Mouse (Mus musculus) right cerebral cortex, postnatal 14 days (tissue): ENCODE results near the gene Azin2.

Experiments
- DNase-seq: peaks from one replicate; pipeline ENCODE4 v3.0.0; 2022

The Azin2 gene

GRCm38 (mm10) chr4:128977217-128977616 lies 15.0 kb upstream of the Azin2 start:
- DNase-seq, result no peak

GRCm38 (mm10) chr4:128976577-128976976 lies 14.3 kb upstream of the Azin2 start:
- no peak for DNase-seq

GRCm38 (mm10) chr4:128974677-128975076 lies 12.4 kb upstream of the Azin2 start:
- no peak for DNase-seq

DNA sequence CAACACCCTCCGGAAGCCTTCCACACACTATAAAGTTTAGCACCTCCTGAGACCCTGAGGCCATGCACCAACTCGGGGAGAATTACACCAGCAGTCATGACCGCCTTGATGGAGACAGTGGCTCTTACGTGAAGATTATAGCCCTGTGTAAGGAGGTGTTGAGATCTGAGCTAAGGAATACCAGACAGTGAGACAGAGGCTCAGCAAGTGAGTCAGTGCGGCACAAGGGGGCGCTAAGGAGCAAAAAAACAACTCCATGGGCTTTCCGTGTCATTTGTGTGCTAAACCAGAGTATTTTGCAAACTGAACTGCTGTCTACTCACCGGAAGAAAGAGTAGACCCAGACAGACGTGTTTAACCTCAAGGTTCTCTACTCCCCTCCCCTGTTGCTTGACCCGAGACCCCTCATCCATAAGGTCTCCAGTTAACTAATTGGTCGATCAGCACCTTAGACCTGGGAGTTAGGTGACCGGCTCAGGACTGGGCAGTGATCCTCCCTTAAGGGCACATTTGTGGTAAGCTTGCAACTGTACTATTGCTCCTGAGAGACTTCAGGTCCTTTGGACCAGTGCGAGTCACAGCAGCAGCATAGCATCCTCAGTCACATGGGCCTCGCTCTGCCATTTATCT lies 8.9 kb upstream of the Azin2 start:
- DNase-seq, result peak; percentile 85

DNA sequence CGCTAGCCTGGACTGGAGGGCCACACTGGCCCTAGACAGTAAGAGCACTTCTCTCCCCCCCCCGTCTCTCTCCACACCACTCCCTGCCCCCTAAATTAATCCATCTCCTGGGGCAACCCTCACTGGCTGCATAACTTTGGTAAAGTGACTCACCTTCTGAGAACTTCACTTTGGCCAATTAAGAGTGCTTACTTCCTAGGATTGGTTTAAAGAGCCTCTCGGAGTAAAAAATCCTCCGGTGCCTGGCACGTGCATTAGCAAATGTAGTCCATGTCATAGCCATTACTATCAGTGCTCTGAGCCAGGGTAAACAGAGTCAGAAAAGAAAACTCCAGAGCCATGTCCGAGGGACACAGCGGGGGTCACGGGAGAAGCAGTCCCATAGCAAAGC lies 8.2 kb upstream of the Azin2 start:
- no peak for DNase-seq

DNA sequence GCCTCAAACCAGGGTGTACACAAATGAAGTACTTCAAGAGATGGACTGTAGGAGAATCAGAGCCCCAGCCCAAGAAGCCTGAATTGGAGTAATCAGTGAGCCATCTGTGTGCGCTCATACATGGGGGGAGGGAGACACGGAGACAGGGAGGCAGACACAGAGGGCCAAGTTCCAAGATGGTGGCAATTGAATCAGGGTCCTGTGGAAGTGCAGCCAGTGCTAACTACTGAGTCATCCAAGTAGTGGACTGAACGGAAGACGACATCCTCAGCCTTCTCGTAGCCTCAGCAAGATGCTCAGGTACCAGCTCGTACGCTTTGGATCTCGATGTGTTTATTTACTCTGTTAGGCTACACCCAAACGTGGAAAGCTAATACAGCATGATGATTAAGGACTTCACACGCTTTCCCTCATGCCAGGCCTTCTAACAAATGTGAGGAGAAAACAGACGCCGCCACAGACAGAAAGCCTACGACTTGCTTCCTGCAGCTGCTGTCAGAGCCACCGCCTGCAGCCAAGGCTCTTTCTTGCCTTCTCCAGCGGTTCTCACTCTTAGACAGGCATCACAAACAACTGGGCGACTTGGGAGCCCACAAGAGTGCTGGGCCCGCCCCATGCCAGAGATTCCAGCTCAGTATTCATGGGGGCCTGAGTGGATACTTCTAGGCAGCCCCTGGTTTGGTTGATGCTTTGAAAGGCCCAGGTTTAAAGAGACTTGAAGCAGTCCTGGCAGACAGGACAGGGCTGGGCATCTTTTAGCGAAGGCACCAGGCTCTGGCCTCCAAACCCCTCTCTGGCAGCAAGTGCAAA lies 7.6 kb upstream of the Azin2 start:
- DNase-seq, result no peak

DNA sequence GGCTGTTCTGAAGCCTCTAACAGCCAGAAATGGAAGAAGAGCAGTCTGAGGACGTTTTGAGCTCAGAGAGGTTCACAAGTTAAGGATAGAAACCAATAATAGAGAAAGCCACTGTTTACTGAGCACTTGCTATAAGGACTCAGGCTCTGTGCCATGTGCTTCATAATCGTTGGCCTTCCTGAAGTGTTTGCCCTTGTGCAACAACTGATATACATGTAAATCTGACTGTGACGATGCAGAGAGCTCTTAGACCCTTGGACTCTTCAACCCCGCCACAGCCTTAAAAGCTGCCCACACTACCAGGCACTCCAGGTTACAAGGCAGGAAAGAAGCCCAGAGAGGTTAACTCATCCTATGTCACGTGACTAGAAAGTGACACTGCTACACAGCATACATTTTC lies 6.8 kb upstream of the Azin2 start:
- DNase-seq, result no peak

GRCm38 (mm10) chr4:128966751-128967150 lies 4.5 kb upstream of the Azin2 start:
- DNase-seq, result peak; percentile 52

DNA sequence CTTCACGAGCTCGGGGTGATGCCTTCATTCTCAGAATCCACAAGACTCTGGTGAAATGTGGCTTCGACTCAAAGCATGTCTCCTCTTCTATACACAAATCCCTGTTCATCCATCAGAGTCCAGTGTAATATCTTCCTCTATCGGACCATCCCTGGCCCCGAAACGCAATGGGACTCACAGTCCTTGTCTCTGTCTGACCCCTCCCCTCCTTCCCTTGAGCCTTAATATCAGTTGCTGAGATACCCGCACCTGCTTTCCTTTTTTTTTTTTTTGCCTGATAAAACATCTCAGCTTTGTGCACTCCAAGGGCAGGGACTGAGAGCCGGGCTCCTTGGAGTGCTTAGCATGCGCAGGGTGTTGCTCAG lies 666 bp upstream of the Azin2 start:
- DNase-seq, result no peak

GRCm38 (mm10) chr4:128961301-128962028 lies 777 bp downstream of the Azin2 start:
- DNase-seq, result no peak

GRCm38 (mm10) chr4:128959676-128960075 lies 2.6 kb downstream of the Azin2 start:
- no peak for DNase-seq

GRCm38 (mm10) chr4:128958849-128959248 lies 3.4 kb downstream of the Azin2 start:
- DNase-seq, result no peak

GRCm38 (mm10) chr4:128958156-128958555 lies 4.1 kb downstream of the Azin2 start:
- no peak for DNase-seq

GRCm38 (mm10) chr4:128957155-128957911 lies 4.9 kb downstream of the Azin2 start:
- no peak for DNase-seq

GRCm38 (mm10) chr4:128953851-128954250 lies 8.4 kb downstream of the Azin2 start:
- no peak for DNase-seq

DNA sequence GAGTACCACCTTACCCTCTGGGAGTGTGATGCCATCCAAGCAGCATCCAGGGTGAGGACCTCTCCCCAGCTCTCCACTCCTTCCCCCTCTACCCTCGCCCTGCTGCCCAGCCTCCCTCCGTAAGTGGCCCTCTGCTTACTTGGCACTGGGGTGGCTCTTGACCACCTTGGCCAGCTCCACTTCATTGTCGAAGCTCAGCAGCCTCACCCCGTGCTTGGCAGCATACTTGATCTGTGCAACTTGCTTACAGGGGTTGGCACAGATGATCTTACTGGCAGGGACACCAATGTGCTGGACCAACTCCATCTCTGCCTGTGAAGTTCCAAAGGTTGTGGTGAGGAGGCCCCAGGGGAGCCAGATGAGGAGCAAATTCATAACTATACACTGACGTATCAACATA lies 11.8 kb downstream of the Azin2 start:
- DNase-seq, result no peak

- DNase-seq, result no peak
Observed at GRCm38 (mm10) chr4:128949470-128950005, 12.7 kb downstream of the Azin2 start.

DNA sequence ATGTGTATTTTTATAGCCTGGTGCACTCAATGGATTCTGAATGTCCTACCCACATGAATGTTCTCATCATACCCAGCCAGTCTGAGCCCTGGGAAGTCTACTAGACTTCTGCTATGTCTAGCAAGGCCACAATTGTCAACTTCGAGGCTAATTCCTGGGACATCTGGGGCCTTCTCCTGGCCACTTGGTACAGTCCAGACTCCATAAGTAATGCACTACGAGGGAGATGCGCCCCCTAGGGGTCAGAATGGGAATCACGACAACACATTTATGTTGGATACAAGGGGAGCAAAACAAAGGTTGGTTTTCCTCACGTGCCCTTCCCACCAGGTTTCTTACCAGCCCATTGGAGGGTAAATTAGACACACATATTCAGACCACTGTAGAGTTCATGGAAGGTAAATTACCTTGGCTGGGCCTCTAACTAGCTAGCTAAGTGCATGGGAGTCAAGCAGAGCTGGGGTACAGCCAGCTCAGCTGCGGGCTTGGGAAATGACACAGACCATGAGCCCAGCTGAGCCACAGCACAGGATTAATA lies 14.0 kb downstream of the Azin2 start:
- peak; percentile 58 for DNase-seq

- DNase-seq, result no peak
Observed at GRCm38 (mm10) chr4:128947326-128947933, 14.8 kb downstream of the Azin2 start.

- DNase-seq, result no peak
Observed at GRCm38 (mm10) chr4:128946736-128947135, 15.5 kb downstream of the Azin2 start.

DNA sequence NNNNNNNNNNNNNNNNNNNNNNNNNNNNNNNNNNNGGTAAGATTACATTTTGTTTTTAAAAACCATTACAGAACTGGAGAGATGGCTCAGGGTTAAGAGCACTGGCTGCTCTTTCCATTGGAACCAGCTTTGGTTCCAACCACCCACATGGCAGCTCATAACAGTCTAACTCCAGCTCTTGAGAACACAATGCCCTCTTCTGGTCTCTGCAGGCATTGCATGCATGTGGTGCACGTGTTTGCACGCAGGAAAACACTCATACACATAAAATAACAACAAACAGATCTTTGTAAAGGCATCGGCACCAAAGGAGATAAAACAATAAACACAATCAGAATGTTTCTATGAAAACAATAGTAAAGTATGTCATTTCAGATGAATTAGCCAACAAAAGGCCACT lies 19.9 kb downstream of the Azin2 start:
- DNase-seq, result no peak

DNA sequence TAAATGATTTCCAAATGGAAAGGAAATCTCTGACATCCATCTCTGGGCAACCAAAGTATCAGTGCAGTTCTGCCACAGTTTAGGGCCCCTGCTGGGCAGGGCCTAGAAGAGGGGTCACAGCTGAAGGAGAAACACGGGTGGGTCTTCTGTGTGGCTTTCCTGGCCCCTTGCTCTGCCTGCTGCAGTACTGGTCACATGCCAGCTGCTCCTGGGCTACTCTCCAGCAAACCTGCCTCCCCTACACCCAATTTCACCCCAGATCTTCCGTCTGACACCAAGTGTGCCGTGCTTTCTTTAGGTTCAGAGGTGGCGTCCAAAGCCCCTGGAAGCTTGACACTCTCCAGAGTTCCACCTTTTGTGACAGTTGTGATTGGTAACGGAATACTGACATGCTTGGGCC lies 26.6 kb downstream of the Azin2 start:
- no peak for DNase-seq
